Mouse (Mus musculus) left cerebral cortex, postnatal 14 days (tissue): Measurements from ENCODE around the gene Kifap3. TPM values are rescaled to one million over a fixed set of nuclear protein-coding genes. Genes with fewer than 3 reads are reported as not detected.

Experiments
- DNase-seq, 2 experiments: peaks; one replicate each; pipeline ENCODE4 v3.0.0; 2021 to 2022; ENCODE audit warnings: low spot score in 2 of 2, mixed read lengths in 1 of 2
- intact Hi-C: fragments of 180-260 bp; cut with DNase I; formaldehyde crosslinking; loops from one replicate; pipeline ENCODE4 v1.15.1; 2025
- total RNA-seq, 2 experiments: library from RNA; stranded (reverse); gene quantifications; 2 replicates each; pipeline ENCODE4 v1.2.3; 2021

Gene Kifap3
- total RNA-seq, 2 experiments from 2014 or later, result 225 to 241 TPM

- DNase-seq, result peak in 1 of 2 experiments; percentile 9
- intact Hi-C loops, result no loop called here
These were observed 93.8 kb downstream of the Kifap3 start for GRCm38 (mm10) chr1:163873158-163873557.

- intact Hi-C loops, result no loop called here
- DNase-seq, result no peak
These were observed 110.2 kb downstream of the Kifap3 start for GRCm38 (mm10) chr1:163889629-163890028.

GRCm38 (mm10) chr1:163893294-163893693, 113.9 kb downstream of the Kifap3 start:
- no peak for DNase-seq
- intact Hi-C loops, result no loop called here

- no peak for DNase-seq
- intact Hi-C loops, result no loop called here
These were observed 114.6 kb downstream of the Kifap3 start for GRCm38 (mm10) chr1:163893774-163894527.

GRCm38 (mm10) chr1:163898291-163898764, 118.9 kb downstream of the Kifap3 start:
- no peak for DNase-seq
- intact Hi-C loops, result no loop called here

GRCm38 (mm10) chr1:163899575-163899974, 120.2 kb downstream of the Kifap3 start:
- intact Hi-C loops, result no loop called here
- no peak for DNase-seq

- intact Hi-C loops, result no loop called here
These were observed 120.8 kb downstream of the Kifap3 start for GRCm38 (mm10) chr1:163900168-163900567.

GRCm38 (mm10) chr1:163903411-163903810, 124.0 kb downstream of the Kifap3 start:
- no peak for DNase-seq
- intact Hi-C loops, result no loop called here

More at GRCm38 (mm10) chr1:163900168-163900567, 120.8 kb downstream of the Kifap3 start:
- no peak for DNase-seq

- intact Hi-C loops, result no loop called here
- no peak for DNase-seq
These were observed 127.8 kb downstream of the Kifap3 start for GRCm38 (mm10) chr1:163907007-163907811.

- no peak for DNase-seq
- intact Hi-C loops, result no loop called here
These were observed 129.0 kb downstream of the Kifap3 start for GRCm38 (mm10) chr1:163908389-163908788.

- peak; percentile 59 to 65 for DNase-seq
These were observed 131.0 kb downstream of the Kifap3 start for GRCm38 (mm10) chr1:163910343-163910742.

GRCm38 (mm10) chr1:163910785-163911184, 131.4 kb downstream of the Kifap3 start:
- no peak for DNase-seq
- intact Hi-C loops, result loop anchor here (2.0 to 5.0 kb wide), 2 partner anchors 74 to 758 kb away; no protein-coding TSS in a partner anchor

More at GRCm38 (mm10) chr1:163910343-163910742, 131.0 kb downstream of the Kifap3 start:
- intact Hi-C loops, result loop anchor here (2.0 to 5.0 kb wide), 2 partner anchors 74 to 758 kb away; no protein-coding TSS in a partner anchor

GRCm38 (mm10) chr1:163911981-163912380, 132.6 kb downstream of the Kifap3 start:
- no peak for DNase-seq
- intact Hi-C loops, result loop anchor here (2.0 to 5.0 kb wide), 2 partner anchors 75 to 760 kb away; no protein-coding TSS in a partner anchor

GRCm38 (mm10) chr1:163917349-163918160, 138.2 kb downstream of the Kifap3 start:
- DNase-seq, result no peak

GRCm38 (mm10) chr1:163924093-163924492, 144.7 kb downstream of the Kifap3 start:
- intact Hi-C loops, result no loop called here
- peak; percentile 36 to 72 for DNase-seq

More at GRCm38 (mm10) chr1:163917349-163918160, 138.2 kb downstream of the Kifap3 start:
- intact Hi-C loops, result no loop called here

- peak in 1 of 2 experiments; percentile 12 for DNase-seq
- intact Hi-C loops, result no loop called here
These were observed 149.5 kb downstream of the Kifap3 start, which contains the start of gene Scyl3 for GRCm38 (mm10) chr1:163928846-163929245. Gene Scyl3 (plus strand): TSS chr1:163929100.

- intact Hi-C loops, result no loop called here
- DNase-seq, result peak; percentile 88 to 93
These were observed 150.5 kb downstream of the Kifap3 start for GRCm38 (mm10) chr1:163929636-163930457.

GRCm38 (mm10) chr1:163930458-163930794, 151.0 kb downstream of the Kifap3 start:
- DNase-seq, result no peak
- intact Hi-C loops, result no loop called here
